Mouse (Mus musculus) midbrain, embryonic 11.5 days (tissue): Measurements from ENCODE around the gene Tnip2. TPM values are rescaled to one million over a fixed set of nuclear protein-coding genes. Genes with fewer than 3 reads are reported as not detected.
A peak's percentile ranks its signal among the peaks of the same experiment; 100 is the strongest.

Experiments
- ATAC-seq: fragments of 200-750 bp; cut with Nextera tagmentation; 2 replicates; pipeline ENCODE4 v1.8.0; 2017; ENCODE audit warnings: moderate TSS enrichment, moderate library complexity; ENCODE audit not compliant: low FRiP score
- DNase-seq: peaks from one replicate; pipeline ENCODE4 v3.0.0; 2015; ENCODE audit warnings: low spot score; ENCODE audit errors: missing footprints
- H3K27ac ChIP-seq: fragments of 300-500 bp; sonication (generic); 2 replicates; pipeline ENCODE4 v1.5.1; 2014; ENCODE audit warnings: low read depth, low read length
- H3K27me3 ChIP-seq: fragments of 300-500 bp; sonication (generic); 2 replicates; pipeline ENCODE4 v1.6.1; 2014; ENCODE audit warnings: mild to moderate bottlenecking, low read length, moderate library complexity, mixed read lengths; ENCODE audit not compliant: control insufficient read depth, insufficient read depth
- H3K36me3 ChIP-seq: fragments of 300-500 bp; sonication (generic); 2 replicates; pipeline ENCODE4 v1.6.1; 2014; ENCODE audit warnings: mild to moderate bottlenecking, low read length, moderate library complexity, mixed read lengths; ENCODE audit not compliant: control insufficient read depth, insufficient read depth
- H3K4me1 ChIP-seq: fragments of 300-500 bp; sonication (generic); 2 replicates; pipeline ENCODE4 v1.6.1; 2014; ENCODE audit warnings: low read length; ENCODE audit not compliant: control insufficient read depth, insufficient read depth
- H3K4me2 ChIP-seq: fragments of 300-500 bp; sonication (generic); 2 replicates; pipeline ENCODE4 v1.6.1; 2014; ENCODE audit warnings: mild to moderate bottlenecking, moderate library complexity
- H3K4me3 ChIP-seq: fragments of 300-500 bp; sonication (generic); 2 replicates; pipeline ENCODE4 v1.5.1; 2014; ENCODE audit warnings: low read depth, low read length
- H3K9ac ChIP-seq: fragments of 300-500 bp; sonication (generic); 2 replicates; pipeline ENCODE4 v1.6.1; 2014; ENCODE audit warnings: low read length
- H3K9me3 ChIP-seq: fragments of 300-500 bp; sonication (generic); 2 replicates; pipeline ENCODE4 v1.6.1; 2016; ENCODE audit warnings: low read length; ENCODE audit not compliant: control insufficient read depth
- WGBS: fragments of 180-500 bp; shearing (Covaris S2); extraction: QIAGEN DNeasy Blood & Tissue Kit; methylation state at CpG from one replicate; pipeline ENCODE4 v1.1.7; 2014; 5-methylcytosine and 5-hydroxymethylcytosine counted together
- polyA plus RNA-seq: library from polyadenylated mRNA; unstranded; fragments of >200 nt; fragmentation: Nextera tagmentation; extraction: Ambion mirVana; gene quantifications from 2 replicates; pipeline ENCODE4 v1.2.1, GENCODE M21; 2014

The Tnip2 gene
- polyA plus RNA-seq, 1 experiment from 2014 or later = 5.5 TPM

GRCm38 (mm10) chr5:34515096-34515495, 1.3 kb upstream of the Tnip2 start:
- peaks cover 6% of the 10 kb centered on the region; the same call in 1 of the 2 replicates for H3K4me1 ChIP-seq
- no peak overlapping the region for H3K4me3 ChIP-seq
- peaks cover 7% of the 10 kb centered on the region; the same call in 1 of the 2 replicates for H3K27me3 ChIP-seq
- H3K9ac ChIP-seq = no peak overlapping the region
- DNase-seq = no peak
- no peaks in the 10 kb centered on the region for H3K9me3 ChIP-seq
- no peak overlapping the region for H3K4me2 ChIP-seq
- H3K36me3 ChIP-seq = no peaks in the 10 kb centered on the region
- no peak for ATAC-seq
- no peak overlapping the region for H3K27ac ChIP-seq

- Histone ChIP-seq H3K36me3 (no peaks in the 10 kb centered on the region), H3K27ac (no peak overlapping the region), H3K4me2 (peak overlapping the region; percentile 95), H3K4me1 (peaks cover 6% of the 10 kb centered on the region; the same call in 1 of the 2 replicates), H3K27me3 (peaks cover 7% of the 10 kb centered on the region; the same call in 1 of the 2 replicates), H3K9ac (0 out of 2 replicates have a peak overlapping the region, but pooled peaks have one; percentile 12), H3K9me3 (no peaks in the 10 kb centered on the region), H3K4me3 (peak overlapping the region; percentile 57; the same call in 1 of the 2 replicates)
- ATAC-seq (no peak; the same call in 1 of the 2 replicates), DNase-seq (no peak)
- 31% methylated on average over 7 of the region's 7 CpGs for WGBS
Observed at GRCm38 (mm10) chr5:34514218-34514566, 401 bp upstream of the Tnip2 start.

DNA sequence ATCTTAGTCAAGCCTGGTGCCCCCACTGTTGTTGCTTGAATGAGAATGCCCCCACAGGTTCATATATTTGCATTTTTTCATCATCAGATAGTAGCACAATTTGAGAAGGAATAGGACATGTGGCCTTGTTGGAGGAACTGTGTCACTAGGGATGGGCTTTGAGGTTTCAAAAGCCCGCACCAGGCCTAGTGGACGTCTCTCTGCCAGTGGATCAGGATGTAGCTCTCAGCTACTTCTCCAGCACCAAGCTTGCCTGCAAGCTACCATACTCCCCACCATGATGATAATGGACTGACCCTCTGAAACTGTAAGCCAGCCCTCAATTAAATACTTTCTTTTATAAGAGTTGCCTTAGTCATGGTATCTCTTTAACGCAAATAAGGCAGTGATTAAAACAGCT, 1.3 kb downstream of the Tnip2 start:
- Histone ChIP-seq H3K4me3 (no peak overlapping the region), H3K4me2 (no peak overlapping the region), H3K4me1 (peaks cover 6% of the 10 kb centered on the region; the same call in 1 of the 2 replicates), H3K9ac (no peak overlapping the region), H3K27me3 (peaks cover 7% of the 10 kb centered on the region; the same call in 1 of the 2 replicates), H3K27ac (no peak overlapping the region), H3K9me3 (no peaks in the 10 kb centered on the region), H3K36me3 (no peaks in the 10 kb centered on the region)
- ATAC-seq (no peak), DNase-seq (no peak)
- 92% methylated on average over 3 of the region's 3 CpGs for WGBS

DNA sequence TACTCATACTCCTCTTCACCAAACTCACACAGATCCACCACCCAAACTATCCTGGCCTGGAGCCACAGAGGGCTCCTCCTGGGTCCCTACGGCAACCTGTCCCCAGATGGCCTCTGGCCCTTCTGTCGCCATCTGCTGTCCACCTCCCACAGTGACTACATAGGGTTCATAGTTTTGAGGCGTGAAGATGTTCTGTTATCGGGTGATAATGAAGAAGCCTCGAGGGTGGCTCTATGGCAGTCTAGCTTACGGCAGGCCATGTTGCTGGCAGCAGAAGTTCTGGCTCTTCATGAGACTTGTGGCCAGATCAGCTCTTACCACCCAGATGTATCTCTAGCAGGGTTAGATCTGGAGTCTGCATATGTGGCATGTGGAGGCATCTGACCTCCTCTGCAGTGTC, 11.0 kb downstream of the Tnip2 start:
- no peaks in the 10 kb centered on the region for H3K9me3 ChIP-seq
- ATAC-seq = no peak
- WGBS = 80% methylated on average over 6 of the region's 6 CpGs

DNA sequence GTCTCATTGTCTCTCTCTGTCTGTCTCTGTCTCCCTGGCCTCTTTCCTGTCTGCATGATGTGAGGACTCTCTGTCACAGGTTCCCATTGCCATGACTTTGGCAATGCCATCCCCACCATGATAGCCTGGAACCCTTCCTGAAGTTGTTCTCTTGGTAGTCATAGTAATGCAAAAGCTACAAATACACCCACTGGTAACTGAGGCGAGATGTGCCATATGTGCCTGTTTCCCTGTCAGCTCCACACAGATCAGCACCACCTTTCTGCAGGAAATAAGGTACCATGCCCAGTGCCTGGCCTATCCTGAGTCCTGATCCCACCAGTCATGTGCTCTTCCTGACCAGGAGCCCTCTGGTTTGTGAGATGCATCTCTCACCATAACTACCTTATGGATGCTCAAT, 11.4 kb downstream of the Tnip2 start:
- no peak for ATAC-seq
- H3K36me3 ChIP-seq = no peaks in the 10 kb centered on the region
- H3K27ac ChIP-seq = no peak overlapping the region
- H3K4me1 ChIP-seq = no peaks in the 10 kb centered on the region
- no peaks in the 10 kb centered on the region for H3K9me3 ChIP-seq
- no peak for DNase-seq
- WGBS = 88% methylated on average over 1 of the region's 1 CpGs
- no peak overlapping the region for H3K4me2 ChIP-seq
- no peak overlapping the region for H3K4me3 ChIP-seq
- no peak overlapping the region for H3K9ac ChIP-seq
- no peaks in the 10 kb centered on the region for H3K27me3 ChIP-seq

More for the DNA sequence above, 11.0 kb downstream of the Tnip2 start:
- H3K4me1 ChIP-seq = no peaks in the 10 kb centered on the region
- no peak overlapping the region for H3K9ac ChIP-seq
- no peak overlapping the region for H3K4me3 ChIP-seq
- no peak overlapping the region for H3K4me2 ChIP-seq
- no peaks in the 10 kb centered on the region for H3K36me3 ChIP-seq
- H3K27me3 ChIP-seq = no peaks in the 10 kb centered on the region
- no peak for DNase-seq
- no peak overlapping the region for H3K27ac ChIP-seq

DNA sequence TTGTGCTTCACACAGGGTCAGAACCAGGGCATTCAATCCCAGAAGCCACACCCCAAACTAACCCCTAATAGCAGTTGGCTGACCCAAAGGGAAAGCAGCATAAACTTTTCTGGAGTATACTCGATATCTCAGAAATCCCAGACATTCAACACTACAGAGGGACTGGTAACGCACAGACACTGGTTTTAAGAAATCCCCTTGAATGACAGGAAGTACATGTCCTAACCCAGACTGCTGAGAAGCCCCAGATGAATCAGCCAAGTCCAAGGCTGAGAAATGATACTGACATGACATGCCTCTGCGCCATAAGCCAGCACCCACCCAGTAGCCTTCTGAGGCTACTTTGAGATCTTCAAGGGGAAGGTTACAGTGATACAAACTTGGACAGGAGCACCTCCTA, 12.2 kb downstream of the Tnip2 start:
- no peaks in the 10 kb centered on the region for H3K27me3 ChIP-seq
- DNase-seq (no peak), ATAC-seq (no peak)
- no peaks in the 10 kb centered on the region for H3K4me1 ChIP-seq
- H3K9ac ChIP-seq = no peak overlapping the region
- no peaks in the 10 kb centered on the region for H3K36me3 ChIP-seq
- H3K4me2 ChIP-seq = no peak overlapping the region
- H3K4me3 ChIP-seq = no peak overlapping the region
- no peak overlapping the region for H3K27ac ChIP-seq
- no peaks in the 10 kb centered on the region for H3K9me3 ChIP-seq
- 89% methylated on average over 3 of the region's 3 CpGs for WGBS

DNA sequence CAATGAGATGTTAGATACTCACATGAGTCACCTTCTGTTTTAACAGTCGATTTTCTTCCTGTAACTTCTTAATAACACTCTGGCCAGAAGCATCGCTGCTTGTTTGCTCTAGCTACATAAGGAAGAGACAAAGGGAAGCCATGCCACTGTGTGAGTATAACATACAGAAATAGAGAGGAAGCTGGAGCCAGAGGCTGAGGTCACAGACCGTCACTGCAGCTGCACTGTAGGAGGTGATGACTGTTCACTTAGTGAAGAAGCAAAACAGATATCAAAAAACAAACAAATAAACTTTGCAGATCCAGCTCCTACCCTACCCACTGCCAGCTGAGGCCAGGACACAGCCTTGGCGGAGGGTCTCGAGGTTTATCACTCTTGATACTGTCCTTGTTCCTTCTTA, 12.9 kb downstream of the Tnip2 start:
- H3K36me3 ChIP-seq = no peaks in the 10 kb centered on the region

GRCm38 (mm10) chr5:34496745-34497144, 17.0 kb downstream of the Tnip2 start:
- 82% methylated on average over 6 of the region's 6 CpGs for WGBS
- DNase-seq = no peak

More for the DNA sequence above, 12.9 kb downstream of the Tnip2 start:
- DNase-seq = no peak
- Histone ChIP-seq H3K4me1 (no peaks in the 10 kb centered on the region), H3K4me3 (no peak overlapping the region), H3K9ac (no peak overlapping the region), H3K27ac (no peak overlapping the region), H3K9me3 (no peaks in the 10 kb centered on the region), H3K4me2 (no peak overlapping the region), H3K27me3 (no peaks in the 10 kb centered on the region)
- no peak for ATAC-seq
- WGBS = 87% methylated on average over 5 of the region's 5 CpGs

GRCm38 (mm10) chr5:34489418-34489787, 24.4 kb downstream of the Tnip2 start:
- Histone ChIP-seq H3K4me1 (no peaks in the 10 kb centered on the region), H3K27me3 (no peaks in the 10 kb centered on the region), H3K9me3 (no peaks in the 10 kb centered on the region), H3K4me2 (no peak overlapping the region), H3K9ac (no peak overlapping the region), H3K36me3 (peaks cover 6% of the 10 kb centered on the region; the same call in 1 of the 2 replicates), H3K4me3 (no peak overlapping the region), H3K27ac (no peak overlapping the region)
- WGBS = 83% methylated on average over 3 of the region's 3 CpGs
- ATAC-seq (no peak), DNase-seq (no peak)

More at GRCm38 (mm10) chr5:34496745-34497144, 17.0 kb downstream of the Tnip2 start:
- no peaks in the 10 kb centered on the region for H3K9me3 ChIP-seq
- no peak overlapping the region for H3K9ac ChIP-seq
- no peak overlapping the region for H3K4me2 ChIP-seq
- H3K27me3 ChIP-seq = no peaks in the 10 kb centered on the region
- H3K36me3 ChIP-seq = no peaks in the 10 kb centered on the region
- no peak overlapping the region for H3K27ac ChIP-seq
- no peaks in the 10 kb centered on the region for H3K4me1 ChIP-seq
- ATAC-seq = no peak
- no peak overlapping the region for H3K4me3 ChIP-seq
